Comparison of ENCODE assay signal across 10 mouse cellular contexts in the genomic region with DNA sequence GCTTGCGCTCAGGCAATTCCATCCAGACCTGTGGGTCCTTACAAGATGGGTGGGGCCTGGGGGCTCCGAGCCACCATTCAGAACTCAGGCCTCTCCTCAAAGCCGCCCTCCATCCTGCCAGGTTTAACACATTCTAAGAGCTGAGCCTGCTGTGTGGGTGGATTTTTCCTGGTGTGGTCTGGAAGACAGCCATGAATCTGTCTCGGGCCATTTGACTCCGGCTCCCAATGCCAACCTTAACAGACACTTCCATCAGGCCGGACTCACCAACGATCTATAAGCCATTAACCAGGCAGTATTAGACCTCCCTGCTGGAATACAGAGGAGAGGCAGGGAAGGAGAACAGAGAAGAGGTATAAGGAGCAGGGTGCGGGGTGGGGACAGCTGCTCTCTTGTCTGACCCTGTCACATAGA.
DNase-seq lines count a peak whose midpoint lies in the region; ATAC-seq and TF ChIP-seq lines count a peak whose summit lies in the region.
"Had no signal": no experiment of that assay in that cellular context is flagged by ENCODE, and none has a peak within 500 bp of the region (broad histone marks: within the 10 kb centered on the region; RNA-seq: fewer than 3 reads in every experiment).

No protein-coding gene starts in this region.

- H3K9ac ChIP-seq in kidney, embryonic 16.5 days (replicated peaks; ENCODE audit: low read length): no peak overlapping the region
- H3K9ac ChIP-seq in limb, embryonic 15.5 days: no peak overlapping the region

- no peak for TF ChIP-seq POLR2A in kidney, adult 2 months (IDR thresholded peaks at IDR 0.05; ENCODE audit: low read depth, low read length)

- no peak overlapping the region for H3K27ac ChIP-seq in kidney, adult 2 months (ENCODE audit: insufficient read depth, low read depth, low read length)
- no peak overlapping the region for H3K27ac ChIP-seq in kidney, embryonic 16.5 days (ENCODE audit: low read length)
- H3K27ac ChIP-seq in limb, embryonic 15.5 days: no peak overlapping the region

- no peaks in the 10 kb centered on the region for H3K27me3 ChIP-seq in kidney, adult 2 months (replicated peaks; ENCODE audit: control insufficient read depth, insufficient read depth, low read length)
- H3K27me3 ChIP-seq in kidney, embryonic 16.5 days (ENCODE audit: insufficient read depth, low read length): no peaks in the 10 kb centered on the region
- H3K27me3 ChIP-seq in limb, embryonic 15.5 days: no peaks in the 10 kb centered on the region

- no peaks in the 10 kb centered on the region for H3K4me1 ChIP-seq in kidney, adult 2 months (ENCODE audit: control insufficient read depth, insufficient read depth, low read length)
- H3K4me1 ChIP-seq in kidney, embryonic 16.5 days (ENCODE audit: insufficient read depth, low read length): no peaks in the 10 kb centered on the region
- H3K4me1 ChIP-seq in limb, embryonic 15.5 days: peaks cover 16% of the 10 kb centered on the region

- no peaks in the 10 kb centered on the region for H3K9me3 ChIP-seq in kidney, embryonic 16.5 days (ENCODE audit: low read length)
- H3K9me3 ChIP-seq in limb, embryonic 15.5 days: no peaks in the 10 kb centered on the region

- H3K36me3 ChIP-seq in kidney, adult 2 months (ENCODE audit: control insufficient read depth, insufficient read depth, low read length): no peaks in the 10 kb centered on the region
- H3K36me3 ChIP-seq in kidney, embryonic 16.5 days (ENCODE audit: insufficient read depth, low read length): no peaks in the 10 kb centered on the region
- no peaks in the 10 kb centered on the region for H3K36me3 ChIP-seq in limb, embryonic 15.5 days

- H3K4me2 ChIP-seq in kidney, embryonic 16.5 days (replicated peaks; ENCODE audit: low read depth, low read length): no peak overlapping the region
- no peak overlapping the region for H3K4me2 ChIP-seq in limb, embryonic 15.5 days

- H3K4me3 ChIP-seq in kidney, adult 2 months (ENCODE audit: insufficient read depth, low read depth, low read length): no peak overlapping the region
- H3K4me3 ChIP-seq in kidney, embryonic 16.5 days (ENCODE audit: low read length): no peak overlapping the region
- no peak overlapping the region for H3K4me3 ChIP-seq in limb, embryonic 15.5 days

- DNase-seq in cerebellum, postnatal 10 days: peak; percentile 55 to 70
- DNase-seq in cerebellum, adult 9-11 months: no peak
- DNase-seq in kidney, adult 2 months: peak; percentile 54
- DNase-seq in embryo, embryonic 9.5 days (ENCODE audit: extremely low spot score): peak; percentile 31
- DNase-seq in adipocyte (ENCODE audit: low spot score): no peak
- DNase-seq in spleen, postnatal 36 days (ENCODE audit: low spot score in 2 of 2): no peak
- DNase-seq: heart, adult 18-20 months; heart, postnatal 36 days had no signal

- no peak for TF ChIP-seq CTCF in kidney, adult 2 months (conservative IDR thresholded peaks at IDR 0.05; ENCODE audit: insufficient read depth, insufficient read length, low read depth, low read length)

- WGBS in kidney, adult 2 months: 24% methylated on average over 8 of the region's 8 CpGs
- 11% methylated on average over 8 of the region's 8 CpGs for WGBS in kidney, embryonic 16.5 days
- 37% methylated on average over 8 of the region's 8 CpGs for WGBS in limb, embryonic 15.5 days

- no peak; the same call in 1 of the 2 replicates for ATAC-seq in kidney, embryonic 16.5 days (ENCODE audit: low FRiP score, low TSS enrichment)
- peak; percentile 74 for ATAC-seq in limb, embryonic 15.5 days (ENCODE audit: insufficient number of reproducible peaks, low FRiP score, low TSS enrichment, low read depth)

Comparison
In these comparisons a context has a peak if more than half of its experiments do, and no peak if none do; other contexts are left out.
1. DNase-seq: peak in cerebellum, postnatal 10 days (2 of 2), kidney, adult 2 months (single experiment) and embryo, embryonic 9.5 days (single experiment); none in cerebellum, adult 9-11 months (single experiment), adipocyte (single experiment) and spleen, postnatal 36 days (0 of 2).